Mouse (Mus musculus) cerebellum, adult 9-10 months (tissue): ENCODE measurements at regions not wholly inside any gene's neighbourhood (a gene's known extent, or its start where the extent isn't known, plus 50 kb on each side); places are given as distances from the start of the nearest gene placed in this dataset.
"Not testable (repeated sequence)": the region's sequence is repeated elsewhere in the genome, so short reads cannot be mapped to it uniquely, and the experiment has no call there.

Source experiments
- DNase-seq: peaks from one replicate; pipeline ENCODE4 v3.0.0; 2022

DNA sequence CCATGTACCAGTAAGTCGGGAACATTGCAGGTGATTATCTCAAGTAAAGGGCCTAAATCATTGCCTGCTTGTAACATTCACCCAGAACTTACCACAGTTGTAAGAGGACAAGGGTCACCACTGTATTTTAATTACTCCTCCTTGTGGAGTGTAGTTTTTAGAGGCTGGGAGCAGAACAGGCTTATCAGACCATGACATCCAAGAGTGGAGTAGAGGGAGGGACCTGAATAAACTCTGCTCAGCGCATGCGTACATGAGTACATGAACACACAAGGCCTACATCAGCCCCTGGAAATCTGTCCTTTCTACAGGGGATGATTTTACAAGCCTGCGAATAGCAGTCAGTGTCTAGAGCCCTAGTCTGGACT is 456.4 kb downstream of the Cbln4 start:
- no peak for DNase-seq

DNA sequence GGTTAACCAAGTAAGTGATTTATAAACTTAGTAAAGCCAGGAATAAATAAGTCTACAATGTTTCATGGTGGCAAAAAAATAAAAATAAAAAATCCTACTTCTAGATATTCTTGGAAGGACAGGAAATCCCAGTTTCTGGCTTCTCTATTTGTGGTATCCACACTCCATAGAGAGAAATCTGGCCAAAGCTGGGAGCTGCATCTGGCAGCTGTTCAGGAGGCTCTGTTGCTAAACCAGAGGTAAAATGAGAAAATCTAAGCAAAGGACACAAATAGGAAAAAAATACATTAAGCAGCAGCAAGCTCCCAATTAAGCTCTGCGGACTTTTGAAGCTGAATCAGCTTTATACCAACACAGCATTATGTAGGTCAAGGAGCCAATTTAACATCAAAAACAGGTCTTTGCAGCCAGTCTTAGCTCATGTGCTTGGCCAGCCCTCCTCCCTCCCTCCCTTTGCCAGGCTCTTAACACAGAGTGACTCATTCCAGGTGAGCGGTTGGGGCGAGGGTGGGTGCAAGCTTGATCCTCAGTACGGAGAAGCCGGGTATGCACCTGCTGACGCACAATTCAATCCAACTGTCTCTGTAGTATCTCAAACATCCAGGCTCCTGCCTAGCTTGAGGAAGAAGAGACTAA is 456.9 kb downstream of the Cbln4 start:
- no peak for DNase-seq

DNA sequence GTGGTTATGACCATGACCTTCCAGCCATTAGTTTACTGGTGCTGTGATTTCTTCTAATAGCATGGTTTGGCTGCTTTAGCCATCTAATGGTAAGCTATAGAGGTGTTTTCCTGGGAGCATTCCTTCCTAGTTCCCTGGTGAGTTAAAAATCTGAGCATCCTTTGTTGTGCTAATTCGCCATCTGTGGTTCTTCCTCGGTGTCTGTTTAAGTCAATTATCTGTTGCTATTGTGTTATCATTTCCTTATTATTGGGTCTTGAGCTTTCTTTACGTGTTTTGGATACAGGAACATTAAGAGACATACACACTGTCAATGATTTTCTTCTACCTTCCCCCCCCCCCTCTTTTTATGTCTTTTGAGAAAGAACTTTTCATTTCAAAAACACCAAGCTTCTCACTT is 468.9 kb downstream of the Cbln4 start:
- DNase-seq = no peak

DNA sequence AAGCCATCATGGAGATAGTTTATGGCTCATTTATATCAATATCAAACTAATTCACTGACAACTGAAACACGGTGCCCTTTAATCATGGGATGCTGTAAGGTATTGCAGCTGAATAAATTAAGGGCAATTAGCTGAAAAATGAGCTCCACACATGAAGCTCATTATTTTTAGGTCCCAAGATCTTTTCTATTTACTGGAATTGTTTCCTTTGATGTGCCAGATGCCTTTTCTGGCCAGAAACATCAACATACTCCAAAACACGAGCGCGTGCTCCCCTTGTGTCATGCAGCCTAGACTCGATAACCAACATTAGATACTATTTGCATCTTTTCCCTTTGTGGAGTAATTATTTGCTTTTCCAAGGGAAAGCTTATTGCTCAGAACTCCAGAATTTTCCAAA is 480.6 kb downstream of the Cbln4 start:
- DNase-seq = no peak

DNA sequence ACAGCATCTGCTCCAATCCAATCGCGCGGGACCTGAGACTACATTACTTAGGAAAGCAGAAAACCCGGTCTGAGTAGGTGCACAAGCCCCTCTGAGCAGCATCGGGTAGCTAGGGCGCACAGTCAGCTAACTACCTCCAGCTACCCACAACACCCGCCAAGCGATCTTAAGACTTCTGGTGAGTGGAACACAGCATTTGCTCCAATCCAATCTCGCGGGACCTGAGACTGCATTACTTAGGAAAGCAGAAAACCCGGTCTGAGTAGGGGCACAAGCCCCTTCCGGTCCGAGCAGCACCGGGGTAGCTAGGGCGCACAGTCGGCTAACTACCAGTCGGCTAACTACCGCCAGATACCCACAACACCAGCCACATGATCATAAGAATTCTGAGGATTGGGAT is 500.5 kb downstream of the Cbln4 start:
- DNase-seq = not testable (repeated sequence)

DNA sequence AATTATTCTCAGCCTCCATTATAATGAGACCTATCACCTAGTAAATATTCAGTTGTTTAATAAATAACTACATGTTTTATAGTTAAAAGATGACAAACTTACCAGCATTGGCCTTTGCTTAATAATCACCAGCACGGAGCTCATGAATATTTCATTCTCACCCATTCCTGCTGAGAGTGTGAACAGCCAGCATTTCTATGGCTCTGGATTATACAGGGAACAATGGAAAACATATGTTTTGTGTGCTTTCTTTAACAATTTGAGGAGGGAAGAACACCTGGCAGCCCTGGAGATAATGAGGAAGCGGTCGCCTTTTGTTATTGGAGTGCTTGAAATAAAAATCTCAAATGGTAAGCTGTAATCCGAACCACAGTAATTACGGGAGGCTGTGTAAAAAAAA is 528.4 kb downstream of the Cbln4 start:
- DNase-seq = no peak

DNA sequence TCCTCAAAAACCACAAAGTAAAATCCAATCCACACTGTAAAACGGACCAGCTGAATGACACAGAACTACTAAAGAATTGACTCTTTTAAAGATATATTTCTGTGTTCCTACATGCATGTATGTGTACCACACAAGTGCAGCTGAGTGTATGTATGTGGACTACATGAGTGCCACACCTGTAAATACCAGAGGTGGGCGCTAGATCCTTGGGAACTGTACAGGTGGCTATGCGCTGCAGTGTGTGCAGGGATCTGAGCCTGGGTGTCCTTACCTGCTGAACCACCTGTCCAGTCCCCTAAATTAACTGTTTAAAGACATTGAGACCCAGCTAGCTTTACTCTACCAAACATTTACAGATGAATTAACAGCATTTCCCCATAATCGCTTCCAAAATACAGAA is 546.6 kb downstream of the Cbln4 start:
- no peak for DNase-seq

DNA sequence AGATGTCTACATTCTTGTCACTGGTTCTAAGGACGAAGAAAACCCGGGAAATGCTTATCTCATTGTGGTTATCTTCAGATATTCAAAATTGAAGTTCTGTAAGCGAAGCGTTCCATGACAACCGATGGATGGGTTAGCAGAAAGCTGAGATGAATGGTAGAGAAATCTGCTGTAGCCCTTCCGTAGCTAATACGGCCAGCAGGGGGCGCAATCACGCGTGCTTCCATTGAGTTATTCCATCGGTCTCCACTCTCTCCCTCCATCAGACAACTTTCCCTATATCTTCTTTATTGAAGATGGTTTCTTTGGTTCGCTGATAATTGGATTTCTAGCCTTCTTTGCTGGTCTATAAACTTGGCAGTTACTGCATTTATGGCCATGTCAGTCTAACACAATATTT is 549.5 kb downstream of the Cbln4 start:
- DNase-seq = peak; percentile 11

DNA sequence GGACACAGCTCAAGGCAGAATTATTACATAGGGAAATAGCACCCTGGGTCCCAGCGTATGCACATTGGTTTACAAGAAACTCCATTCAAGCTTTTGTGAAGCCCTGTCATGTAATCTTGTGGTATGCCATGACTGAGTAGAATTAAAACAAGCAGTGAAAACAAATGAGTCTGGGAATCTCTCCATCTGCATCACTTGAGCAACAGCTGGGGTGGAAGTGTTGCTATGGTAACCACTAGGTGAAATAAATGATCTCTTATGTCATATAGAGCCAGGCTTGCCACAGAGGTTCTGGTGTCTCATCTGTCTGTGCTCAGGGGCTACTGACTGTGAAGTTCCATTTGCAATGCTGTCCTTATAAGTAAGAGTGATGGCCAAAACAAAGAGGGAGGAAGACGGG is 556.0 kb downstream of the Cbln4 start:
- DNase-seq = no peak

DNA sequence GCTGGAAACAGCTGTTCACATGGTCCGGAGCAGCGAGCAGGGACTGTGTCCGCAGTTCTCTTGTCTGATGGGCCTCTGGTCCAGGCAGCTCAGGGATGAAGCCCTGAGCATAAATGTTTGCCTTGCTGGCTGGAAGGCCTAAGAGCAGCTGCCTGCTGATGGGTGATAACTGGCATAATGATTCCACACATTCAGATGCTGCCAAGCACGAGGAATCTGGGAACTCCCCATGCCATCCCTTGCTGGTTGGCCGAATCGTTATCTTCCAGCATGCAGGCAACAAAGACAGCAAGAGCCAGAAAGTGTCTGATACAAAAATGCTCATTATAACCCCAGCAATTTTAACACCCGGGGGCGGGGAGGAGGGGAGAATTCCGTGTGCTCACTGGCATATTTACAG is 590.0 kb downstream of the Cbln4 start:
- no peak for DNase-seq

DNA sequence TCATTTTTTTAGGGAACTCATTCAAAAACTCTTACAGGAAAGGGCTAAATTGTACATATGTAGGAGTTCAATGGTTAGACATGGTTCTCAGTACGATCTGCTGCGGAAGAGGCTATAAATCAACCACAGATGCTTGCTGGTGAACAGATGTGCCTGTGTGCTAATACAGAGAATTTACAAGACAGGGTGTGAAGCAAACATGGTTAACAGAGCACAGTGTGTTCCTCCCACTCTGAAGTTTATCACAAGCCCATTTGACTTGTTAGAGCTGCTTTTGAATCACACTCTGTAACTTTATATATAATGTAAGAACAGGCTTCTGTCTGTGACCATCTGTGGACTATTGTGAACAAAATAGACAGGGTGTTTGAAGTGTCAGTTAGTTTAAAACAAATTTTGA is 637.2 kb downstream of the Cbln4 start:
- DNase-seq = no peak

DNA sequence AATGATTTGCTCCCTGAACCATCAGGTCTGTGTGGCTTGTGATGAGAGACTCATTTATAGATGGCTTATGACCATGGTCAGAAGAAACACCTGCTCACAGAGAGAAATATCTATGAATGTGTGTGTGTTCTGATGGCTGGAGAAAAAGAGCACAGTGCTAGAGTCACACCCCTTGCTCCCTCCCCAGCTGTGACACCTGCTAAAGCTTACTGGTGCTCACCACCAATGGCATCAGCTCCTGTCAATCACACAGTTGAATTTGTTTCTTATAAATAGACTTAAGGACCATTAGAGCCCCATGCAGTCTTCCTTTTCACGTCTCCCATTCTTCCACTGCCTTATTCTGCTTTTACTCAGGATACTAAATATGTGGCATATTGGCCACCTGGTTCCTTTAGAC is 654.3 kb downstream of the Cbln4 start:
- no peak for DNase-seq

DNA sequence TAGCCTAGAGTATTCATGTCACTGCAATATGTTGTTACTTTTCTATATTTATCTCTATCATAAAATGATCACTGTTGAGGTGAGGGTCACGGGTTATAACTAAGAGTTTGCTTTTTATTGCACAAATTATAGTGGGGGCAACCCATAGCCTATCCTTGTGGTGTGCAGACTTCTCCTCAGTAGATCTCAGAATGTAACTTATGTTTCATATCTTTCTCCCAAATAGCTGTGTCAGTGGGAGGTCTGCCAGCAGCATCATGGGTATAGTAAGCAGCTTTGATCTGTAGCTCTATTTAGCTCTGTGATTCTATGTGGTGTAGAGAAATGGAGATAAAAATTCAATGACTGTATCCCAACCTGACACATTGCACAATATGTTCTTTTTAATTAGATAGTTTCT is 641.9 kb downstream of the Dok5 start:
- no peak for DNase-seq

DNA sequence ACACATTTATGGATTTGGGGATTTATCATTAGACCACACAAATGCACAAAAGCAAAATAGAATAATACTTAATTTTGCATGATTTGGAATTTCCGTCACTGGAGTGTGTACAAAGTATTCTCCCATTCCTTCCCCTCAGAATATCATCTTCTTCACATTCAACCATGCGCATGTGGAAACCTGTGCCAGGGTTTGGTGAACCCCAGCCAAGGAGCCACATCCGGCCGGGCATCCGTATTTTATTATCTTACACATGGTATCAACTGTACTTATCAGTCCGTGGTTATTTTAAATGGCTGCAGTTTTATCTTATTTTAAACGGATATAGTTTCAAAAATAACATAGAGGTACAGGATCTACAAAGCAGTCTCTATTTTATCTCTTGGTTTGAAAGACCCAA is 641.4 kb downstream of the Dok5 start:
- no peak for DNase-seq

DNA sequence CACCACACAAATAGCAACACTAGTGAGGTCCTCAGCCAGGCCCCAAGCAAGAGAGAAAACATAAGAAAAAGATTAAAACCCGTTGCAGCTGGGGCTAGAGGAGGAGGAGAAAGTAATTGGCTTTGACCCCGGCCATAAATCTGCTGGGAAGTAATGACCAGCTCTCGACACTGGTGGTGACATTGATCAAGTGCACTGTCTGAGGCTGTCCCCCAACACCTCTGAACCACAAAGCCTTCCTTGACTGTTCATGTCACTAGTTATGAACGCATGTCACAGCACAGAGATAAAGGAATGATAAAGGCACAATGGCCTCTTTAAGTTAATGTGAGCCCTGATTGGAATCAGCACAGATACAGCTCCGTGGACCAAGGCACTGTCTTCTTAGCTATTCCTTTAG is 640.1 kb downstream of the Dok5 start:
- DNase-seq = no peak

DNA sequence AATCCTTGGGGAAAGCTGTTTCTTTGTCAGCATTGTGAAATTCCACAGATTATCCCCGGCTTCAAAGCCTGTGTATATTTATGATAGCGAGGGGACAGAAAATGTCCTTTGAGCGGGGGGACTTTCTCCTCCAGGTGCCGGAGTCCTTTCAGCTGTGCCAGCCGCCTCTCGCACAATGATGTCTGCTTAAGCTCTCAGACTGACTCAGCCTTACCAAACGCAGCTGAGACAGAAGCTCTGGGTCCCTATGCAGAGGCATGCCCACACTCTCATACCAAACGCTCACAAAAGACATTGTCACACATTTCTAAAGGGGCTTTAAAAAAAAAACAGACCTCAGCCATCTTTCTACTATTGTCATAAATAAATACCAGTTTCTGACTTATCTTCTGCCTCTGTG is 633.9 kb downstream of the Dok5 start:
- no peak for DNase-seq

DNA sequence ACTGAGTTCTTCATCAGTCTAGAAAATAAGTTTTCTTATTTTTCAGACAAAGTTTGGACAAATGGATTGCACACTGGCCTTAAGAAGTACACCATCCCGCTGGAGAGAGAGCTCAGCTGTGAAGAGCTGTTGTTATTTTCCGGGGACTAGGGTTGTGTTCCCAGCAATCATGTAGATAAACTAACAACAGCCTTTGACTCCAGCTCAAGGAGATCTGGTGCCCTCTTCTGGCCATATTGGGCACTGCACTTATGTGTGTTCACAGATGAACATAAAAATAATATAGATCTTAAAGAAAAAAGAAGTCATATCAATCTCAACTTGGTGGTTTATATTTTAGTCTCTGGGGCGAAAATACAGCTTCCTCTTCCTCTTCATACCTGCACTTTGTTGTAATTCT is 633.0 kb downstream of the Dok5 start:
- no peak for DNase-seq

DNA sequence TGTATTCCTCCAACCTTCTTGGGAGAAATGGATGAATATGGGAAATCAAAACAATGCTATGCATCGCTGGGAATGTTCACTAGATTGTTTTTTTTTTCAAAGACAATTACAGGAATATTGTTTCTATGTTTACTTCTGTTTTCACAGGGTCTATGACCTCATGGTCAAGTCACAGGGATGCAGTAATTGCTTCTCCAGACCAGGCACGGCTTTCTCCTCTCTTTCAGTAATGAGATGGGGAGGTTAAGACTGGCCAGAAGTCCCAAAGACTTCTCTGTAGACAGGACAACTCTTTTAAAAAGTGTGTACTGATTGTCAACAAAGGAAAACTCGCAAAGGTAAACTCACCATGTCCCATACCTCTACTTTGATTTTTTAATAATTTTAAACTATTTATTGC is 631.8 kb downstream of the Dok5 start:
- DNase-seq = no peak

DNA sequence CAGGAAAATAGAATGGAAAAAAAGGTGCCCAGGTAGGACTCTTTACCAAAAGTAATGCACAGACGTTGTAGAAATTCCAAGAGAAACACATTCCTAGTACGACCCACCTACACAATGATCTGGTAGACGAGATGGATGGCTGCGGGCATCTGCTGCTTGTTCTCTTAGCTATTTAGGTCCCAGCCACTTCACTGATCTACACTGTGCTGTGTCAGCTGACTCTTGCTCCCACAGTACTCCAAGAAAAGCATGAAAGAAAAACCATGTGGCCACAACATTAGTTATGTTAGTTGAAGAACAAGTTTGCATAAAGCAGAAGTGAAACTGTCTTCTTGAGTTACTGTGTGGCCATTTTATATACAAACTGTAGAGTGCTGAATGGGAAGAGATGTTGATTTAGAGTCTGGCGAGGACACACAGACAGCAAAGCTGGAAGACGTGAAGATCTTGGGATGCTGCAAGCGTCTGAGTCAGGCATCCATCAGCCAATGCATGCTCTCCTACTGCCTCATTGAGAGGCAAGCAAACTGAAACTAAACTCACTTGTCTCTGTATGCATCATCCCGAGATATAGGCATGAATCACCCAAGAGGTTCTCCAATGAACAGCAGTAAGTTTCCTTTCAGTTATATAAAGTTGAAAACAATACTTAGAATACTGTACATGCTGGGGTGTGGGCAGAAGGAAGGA is 626.6 kb downstream of the Dok5 start:
- no peak for DNase-seq

DNA sequence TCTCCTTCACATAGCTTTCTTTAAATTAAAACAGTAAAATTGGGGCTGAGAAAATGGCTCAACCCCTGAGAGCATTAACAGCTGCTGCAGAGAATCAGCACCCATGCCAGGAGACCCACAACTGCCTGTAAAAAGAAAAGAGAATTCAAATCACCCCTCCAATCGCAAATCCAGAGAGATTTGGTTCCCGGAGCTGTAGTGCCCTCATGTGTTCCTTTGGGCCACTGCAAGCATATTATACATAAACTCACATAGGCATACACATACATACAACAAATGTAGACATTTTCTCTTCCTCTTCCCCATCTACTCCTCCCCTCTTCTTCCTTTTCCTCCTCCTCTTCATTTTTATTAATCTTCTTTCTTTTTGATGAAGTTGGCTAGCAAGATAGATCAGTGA is 616.5 kb downstream of the Dok5 start:
- DNase-seq = no peak

DNA sequence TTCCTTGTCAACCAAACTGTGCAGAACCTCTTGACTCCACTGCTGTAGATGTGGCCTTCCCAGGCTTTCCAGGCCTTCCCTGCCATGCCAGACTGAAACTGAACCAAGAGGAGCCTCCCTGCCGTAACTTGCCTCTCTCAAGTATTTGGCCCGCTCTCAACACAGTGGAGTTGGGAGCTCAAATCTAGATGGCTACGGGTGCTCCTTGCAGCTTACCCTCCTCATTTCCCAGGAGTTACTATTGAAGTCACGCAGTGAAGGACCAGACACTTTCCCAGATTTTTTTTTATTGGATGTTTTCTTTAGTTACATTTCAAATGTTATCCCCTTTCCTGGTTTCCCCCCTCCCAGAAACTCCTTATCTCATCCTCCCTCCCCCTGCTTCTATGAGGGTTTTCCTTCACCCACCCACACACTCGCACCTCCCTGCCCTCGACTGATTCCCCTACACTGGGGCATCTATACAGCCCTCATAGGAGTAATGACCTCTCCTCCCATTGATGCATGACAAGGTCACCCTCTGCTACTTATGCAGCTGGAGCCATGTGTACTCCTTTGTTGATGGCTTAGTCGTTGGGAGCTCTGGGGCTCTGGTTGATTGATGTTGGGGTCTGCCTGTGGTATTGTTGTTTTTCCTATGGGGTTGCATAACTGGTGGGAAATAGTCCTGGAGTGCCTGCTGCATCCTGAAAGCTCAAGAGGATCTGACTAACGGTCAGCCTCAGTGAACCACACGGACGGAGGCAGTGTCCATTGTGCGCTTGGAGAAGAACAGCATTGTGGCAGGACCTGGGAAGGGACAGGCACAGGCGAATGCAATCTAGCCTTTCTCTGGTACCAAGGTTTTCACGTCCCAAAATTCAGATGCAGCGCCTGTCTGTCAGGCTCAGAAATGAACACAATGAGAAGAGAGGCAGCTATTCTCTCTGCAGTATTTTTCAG is 602.5 kb downstream of the Dok5 start:
- DNase-seq = no peak

DNA sequence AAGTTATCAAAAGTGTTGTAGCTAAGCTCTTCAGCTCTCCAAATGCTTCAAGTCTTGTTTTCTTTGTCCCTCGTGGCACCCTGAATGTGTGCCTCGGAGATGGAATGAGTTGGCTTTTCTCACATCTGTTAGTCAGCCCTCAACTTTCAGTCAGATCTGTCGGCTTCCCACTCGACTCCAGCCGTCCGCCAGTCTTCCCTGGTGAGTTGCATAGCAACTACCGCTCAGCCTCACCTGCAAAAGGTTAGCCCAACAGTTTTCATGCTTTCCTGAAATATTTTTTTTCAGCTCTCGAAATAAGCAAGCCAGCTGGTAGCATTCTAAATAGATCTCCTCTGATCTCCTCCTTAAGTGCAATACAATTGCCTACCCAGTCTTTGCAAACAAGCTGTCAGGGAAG is 601.2 kb downstream of the Dok5 start:
- DNase-seq = no peak

DNA sequence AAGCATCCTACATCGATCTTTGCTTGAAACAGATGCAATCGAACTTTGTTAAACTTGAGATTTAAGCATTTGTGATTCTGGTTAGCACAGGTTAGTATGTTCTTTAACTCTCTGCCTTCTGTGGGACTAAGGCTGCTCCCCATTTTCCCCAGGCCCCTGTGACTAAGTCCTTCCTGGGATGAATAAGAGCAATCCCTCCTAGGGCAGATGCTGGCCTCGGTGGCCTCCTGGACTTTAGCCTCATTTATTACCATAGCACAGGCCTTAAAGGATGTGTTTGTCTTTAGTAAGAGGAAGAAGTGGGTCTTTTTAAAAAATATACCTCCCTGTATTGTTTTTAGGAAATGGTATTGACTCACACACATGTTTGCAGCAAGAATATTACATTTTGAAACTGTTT is 599.9 kb downstream of the Dok5 start:
- DNase-seq = no peak

DNA sequence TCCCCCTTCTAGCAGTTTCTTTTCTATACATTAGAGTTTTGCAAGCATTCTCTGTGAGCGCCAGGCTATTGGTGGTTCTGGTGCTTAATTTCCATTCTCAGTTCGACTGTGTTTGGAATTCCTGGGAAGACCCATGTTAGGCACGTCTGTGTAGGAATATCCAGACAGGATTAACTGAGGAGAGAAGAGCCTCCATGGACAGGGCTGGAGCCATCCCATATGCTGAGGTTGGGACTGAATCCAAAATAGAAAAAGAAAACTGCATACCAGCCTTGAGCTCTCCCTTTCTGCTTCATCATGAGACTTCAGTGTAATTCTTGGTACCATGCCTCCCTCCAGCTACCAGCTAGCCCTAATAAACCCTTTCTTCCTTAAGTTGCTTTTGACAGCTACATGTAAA is 595.3 kb downstream of the Dok5 start:
- no peak for DNase-seq
